Comparison of ENCODE assay signal across 13 mouse cellular contexts in the genomic region with DNA sequence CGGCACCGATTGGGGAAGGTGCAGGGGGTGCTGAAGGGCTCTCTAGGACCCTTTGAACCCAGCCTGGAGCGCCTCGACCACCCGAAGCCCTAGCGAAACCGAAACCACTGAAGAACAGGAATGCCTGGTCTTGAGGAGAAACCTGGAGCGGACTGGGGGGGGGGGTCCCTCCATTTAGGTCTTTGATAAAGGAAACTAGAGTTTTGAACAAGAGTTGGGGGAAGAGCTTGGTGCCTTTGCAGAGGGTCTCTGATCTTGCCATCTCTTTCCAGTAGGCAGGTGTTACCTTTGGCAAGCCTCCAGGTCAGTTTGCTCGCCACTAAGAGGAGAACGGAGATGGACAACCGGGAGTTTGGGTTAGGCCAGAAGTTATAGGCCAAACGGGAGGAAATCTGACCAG. TPM values are rescaled to one million over a fixed set of nuclear protein-coding genes. Genes with fewer than 3 reads are reported as not detected.
DNase-seq lines count a peak whose midpoint lies in the region; ATAC-seq and TF ChIP-seq lines count a peak whose summit lies in the region.
"Had no signal": no experiment of that assay in that cellular context is flagged by ENCODE, and none has a peak within 500 bp of the region (broad histone marks: within the 10 kb centered on the region; RNA-seq: fewer than 3 reads in every experiment).

No protein-coding gene starts in this region.

- H3K9me3 ChIP-seq in heart, embryonic 12.5 days (replicated peaks): no peaks in the 10 kb centered on the region
- H3K9me3 ChIP-seq in lung, embryonic 16.5 days (ENCODE audit: control insufficient read depth, low read length): no peaks in the 10 kb centered on the region
- no peaks in the 10 kb centered on the region for H3K9me3 ChIP-seq in intestine, embryonic 15.5 days
- H3K9me3 ChIP-seq in liver, postnatal 0 days (ENCODE audit: low read length): no peaks in the 10 kb centered on the region
- H3K9me3 ChIP-seq: embryonic facial prominence, embryonic 15.5 days had no signal

- TF ChIP-seq CTCF in liver, postnatal 0 days (IDR thresholded peaks at IDR 0.05; ENCODE audit: low read depth): no peak

- H3K36me3 ChIP-seq in heart, embryonic 12.5 days: no peaks in the 10 kb centered on the region
- no peaks in the 10 kb centered on the region for H3K36me3 ChIP-seq in lung, embryonic 16.5 days (ENCODE audit: control insufficient read depth, insufficient read depth, low read length)
- H3K36me3 ChIP-seq in intestine, embryonic 15.5 days: no peaks in the 10 kb centered on the region
- H3K36me3 ChIP-seq in liver, postnatal 0 days (replicated peaks; ENCODE audit: insufficient read depth, low read length): no peaks in the 10 kb centered on the region
- H3K36me3 ChIP-seq: embryonic facial prominence, embryonic 15.5 days had no signal

- peak overlapping the region; percentile 56 for H3K9ac ChIP-seq in heart, embryonic 12.5 days
- no peak overlapping the region for H3K9ac ChIP-seq in lung, embryonic 16.5 days (ENCODE audit: low read length)
- no peak overlapping the region for H3K9ac ChIP-seq in intestine, embryonic 15.5 days
- H3K9ac ChIP-seq in liver, postnatal 0 days (replicated peaks): no peak overlapping the region
- H3K9ac ChIP-seq: embryonic facial prominence, embryonic 15.5 days; hindbrain, embryonic 14.5 days had no signal

- peaks cover 88% of the 10 kb centered on the region for H3K27me3 ChIP-seq in heart, embryonic 12.5 days (replicated peaks)
- H3K27me3 ChIP-seq in lung, embryonic 16.5 days (ENCODE audit: control insufficient read depth, insufficient read depth, low read depth, low read length): peaks cover 98% of the 10 kb centered on the region
- H3K27me3 ChIP-seq in intestine, embryonic 15.5 days (replicated peaks): peaks cover 96% of the 10 kb centered on the region
- peaks cover 100% of the 10 kb centered on the region for H3K27me3 ChIP-seq in liver, postnatal 0 days (ENCODE audit: insufficient read depth, low read length)

- ATAC-seq in heart, embryonic 12.5 days (ENCODE audit: insufficient number of reproducible peaks, low FRiP score): no peak
- ATAC-seq in lung, embryonic 16.5 days (ENCODE audit: low read depth): no peak
- ATAC-seq in intestine, embryonic 15.5 days: no peak
- no peak for ATAC-seq in liver, postnatal 0 days

- H3K27ac ChIP-seq in heart, embryonic 12.5 days (ENCODE audit: poor library complexity, severe bottlenecking): no peak overlapping the region
- H3K27ac ChIP-seq in lung, embryonic 16.5 days (ENCODE audit: low read length): no peak overlapping the region
- no peak overlapping the region for H3K27ac ChIP-seq in intestine, embryonic 15.5 days
- H3K27ac ChIP-seq in liver, postnatal 0 days (ENCODE audit: low read depth): no peak overlapping the region
- H3K27ac ChIP-seq: embryonic facial prominence, embryonic 15.5 days; hindbrain, embryonic 14.5 days had no signal

- H3K4me1 ChIP-seq in heart, embryonic 12.5 days (replicated peaks): peaks cover 41% of the 10 kb centered on the region
- H3K4me1 ChIP-seq in lung, embryonic 16.5 days (replicated peaks; ENCODE audit: control insufficient read depth, insufficient read depth, low read length): peaks cover 16% of the 10 kb centered on the region
- peaks cover 27% of the 10 kb centered on the region for H3K4me1 ChIP-seq in intestine, embryonic 15.5 days (replicated peaks)
- peaks cover 11% of the 10 kb centered on the region for H3K4me1 ChIP-seq in liver, postnatal 0 days (ENCODE audit: insufficient read depth)

- peak overlapping the region; percentile 65 for H3K4me2 ChIP-seq in heart, embryonic 12.5 days
- peak overlapping the region; percentile 38; the same call in 1 of the 2 replicates for H3K4me2 ChIP-seq in lung, embryonic 16.5 days (ENCODE audit: low read depth, low read length)
- H3K4me2 ChIP-seq in intestine, embryonic 15.5 days (replicated peaks): peak overlapping the region; percentile 28
- H3K4me2 ChIP-seq in liver, postnatal 0 days (ENCODE audit: low read depth, low read length): peak overlapping the region; percentile 49
- H3K4me2 ChIP-seq: embryonic facial prominence, embryonic 15.5 days; hindbrain, embryonic 14.5 days had no signal

- WGBS in heart, embryonic 12.5 days: 4% methylated on average over 12 of the region's 12 CpGs
- WGBS in lung, embryonic 16.5 days: 4% methylated on average over 12 of the region's 12 CpGs
- WGBS in intestine, embryonic 15.5 days: 9% methylated on average over 12 of the region's 12 CpGs
- WGBS in liver, postnatal 0 days (ENCODE audit: insufficient replicate concordance): 8% methylated on average over 12 of the region's 12 CpGs

- no peak for DNase-seq in heart, postnatal 4 days
- DNase-seq in lung, postnatal 10 days: no peak
- no peak for DNase-seq in liver, postnatal 0 days
- DNase-seq in natural killer cell, adult 2 months (ENCODE audit: low spot score in 2 of 2): no peak
- DNase-seq: adrenal gland, postnatal 25 days; cerebellum, adult 11 months; lung, adult 2 months had no signal

- no peak for TF ChIP-seq EP300 in liver, postnatal 0 days (IDR thresholded peaks at IDR 0.05; ENCODE audit: low read depth)

- H3K4me3 ChIP-seq in heart, embryonic 12.5 days: peak overlapping the region; percentile 54
- H3K4me3 ChIP-seq in lung, embryonic 16.5 days (ENCODE audit: low read length): peak overlapping the region; percentile 30
- peak overlapping the region; percentile 9 for H3K4me3 ChIP-seq in intestine, embryonic 15.5 days (replicated peaks)
- peak overlapping the region; percentile 40; the same call in 1 of the 2 replicates for H3K4me3 ChIP-seq in liver, postnatal 0 days (ENCODE audit: low read depth, low read length)
- H3K4me3 ChIP-seq: embryonic facial prominence, embryonic 15.5 days had no signal

RNA-seq across cellular contexts. Expression of gene Wt1, which starts 2.2 kb away (rescaled TPM):
- 29.0 and 30.7 TPM in 2 replicates for polyA plus RNA-seq in heart, embryonic 12.5 days (2016; fragmentation: Nextera tagmentation; extraction: Ambion mirVana)
- 10 to 100 TPM; 19.7 to 21.5 TPM for total RNA-seq in heart, postnatal 4 days (2021)
- polyA plus RNA-seq in lung, embryonic 16.5 days (2015; fragmentation: Nextera tagmentation; extraction: Ambion mirVana): 5.2 and 6.3 TPM in 2 replicates
- 12.2 and 12.4 TPM in 2 replicates for polyA plus RNA-seq in intestine, embryonic 15.5 days (2015; fragmentation: Nextera tagmentation; extraction: Ambion mirVana)
- 0.86 and 1.1 TPM in 2 replicates for polyA plus RNA-seq in liver, postnatal 0 days (2015; fragmentation: Nextera tagmentation; extraction: Ambion mirVana)

RNA-seq across cellular contexts. Expression of gene Gm11060, which starts 36.7 kb away (rescaled TPM):
- not detected in 2 replicates for polyA plus RNA-seq in heart, embryonic 12.5 days (2016; fragmentation: Nextera tagmentation; extraction: Ambion mirVana)
- not detected for total RNA-seq in heart, postnatal 4 days (2021)
- not detected in 2 replicates for polyA plus RNA-seq in lung, embryonic 16.5 days (2015; fragmentation: Nextera tagmentation; extraction: Ambion mirVana)
- not detected in 2 replicates for polyA plus RNA-seq in intestine, embryonic 15.5 days (2015; fragmentation: Nextera tagmentation; extraction: Ambion mirVana)
- polyA plus RNA-seq in liver, postnatal 0 days (2015; fragmentation: Nextera tagmentation; extraction: Ambion mirVana): not detected in 2 replicates
- total RNA-seq: adrenal gland, postnatal 25 days; layer of hippocampus, postnatal 25 days had no signal
- polyA plus RNA-seq: embryonic facial prominence, embryonic 15.5 days; hindbrain, embryonic 14.5 days; lung, adult 2 months had no signal
